Mouse (Mus musculus): ENCODE data around the gene Arhgef6. TPM values are rescaled to one million over a fixed set of nuclear protein-coding genes. Genes with fewer than 3 reads are reported as not detected.

Arhgef6 gene
- polyA plus RNA-seq (2015; fragmentation: Nextera tagmentation; extraction: Ambion mirVana), result 5.0 and 5.6 TPM in 2 replicates

DNA sequence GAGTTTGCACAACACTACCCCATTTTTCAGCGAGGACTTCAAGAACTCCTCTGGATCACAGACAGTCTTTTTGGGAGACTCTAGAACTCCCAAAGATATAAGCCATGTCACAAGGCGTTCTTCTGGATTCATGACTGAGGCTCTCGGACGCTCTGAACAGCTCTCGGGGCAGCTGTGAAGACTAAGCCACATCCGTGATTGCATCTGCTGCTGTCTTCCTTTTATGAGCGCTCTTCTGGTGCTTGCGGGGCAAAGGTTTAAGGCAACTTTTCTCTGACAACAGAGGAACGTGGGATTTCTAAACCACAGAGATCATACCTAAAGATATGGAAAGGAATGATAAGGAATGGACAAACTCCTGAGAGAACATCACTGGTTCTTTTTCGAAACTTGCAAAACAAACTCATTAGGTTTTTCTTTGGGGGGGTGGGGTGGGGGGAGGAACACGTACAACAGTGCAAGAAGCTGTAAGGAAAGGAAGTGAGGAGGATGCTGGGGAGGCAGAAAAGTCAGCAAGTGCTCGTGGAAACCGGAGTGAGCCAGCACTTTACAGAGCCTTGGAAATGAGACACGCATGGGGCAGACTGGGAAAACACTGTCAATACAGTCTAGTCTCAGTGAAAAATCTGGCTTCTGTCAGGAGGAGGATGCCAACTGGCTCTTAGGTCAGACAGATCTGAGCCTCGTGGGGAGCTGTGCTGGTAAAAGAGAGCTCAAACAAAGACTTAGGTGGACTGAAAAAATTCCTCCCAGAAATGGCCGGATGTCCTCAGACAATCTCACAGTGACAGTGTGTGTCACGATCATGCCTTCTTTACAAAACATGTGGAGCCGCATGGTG lies at the start of gene Arhgef6:
Gene Arhgef6 (minus strand): TSS at position 359 of the 841 bp plus-strand sequence.

DNA sequence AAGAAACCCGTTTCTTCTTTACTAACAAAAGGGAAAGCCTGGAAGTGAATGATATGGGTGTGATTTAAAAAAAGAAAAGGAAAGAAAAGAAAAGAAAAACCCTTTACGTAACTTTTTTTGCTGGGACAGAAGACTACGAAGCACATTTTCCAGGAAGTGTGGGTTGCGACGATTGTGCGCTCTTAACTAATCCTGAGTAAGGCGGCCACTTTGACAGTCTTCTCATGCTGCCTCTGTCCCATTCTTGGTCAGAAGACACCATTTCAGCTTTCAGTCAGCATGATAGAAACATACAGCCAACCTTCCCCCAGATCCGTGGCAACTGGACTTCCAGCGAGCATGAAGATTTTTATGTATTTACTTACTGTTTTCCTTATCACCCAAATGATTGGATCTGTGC lies 126.7 kb downstream of the Arhgef6 start, which contains the start of gene Cd40lg:
Gene Cd40lg (plus strand): TSS at position 268 of the 400 bp plus-strand sequence.

Other genes with a start within 250 kb of the Arhgef6 start
- not detected in 2 replicates for gene Cd40lg, start 126.6 kb downstream of the Arhgef6 start, polyA plus RNA-seq (2015; fragmentation: Nextera tagmentation; extraction: Ambion mirVana)
- 73.4 and 84.1 TPM in 2 replicates for gene Rbmx, start 54.3 kb upstream of the Arhgef6 start, polyA plus RNA-seq (2015; fragmentation: Nextera tagmentation; extraction: Ambion mirVana)
- not detected in 2 replicates for gene Gm364, start 70.4 kb upstream of the Arhgef6 start, polyA plus RNA-seq (2015; fragmentation: Nextera tagmentation; extraction: Ambion mirVana)
- gene Gpr101, start 165.0 kb upstream of the Arhgef6 start, polyA plus RNA-seq (2015; fragmentation: Nextera tagmentation; extraction: Ambion mirVana), result 1.2 TPM in 2 replicates

Measured in neural tube, postnatal 0 days (tissue).